Mouse (Mus musculus) liver, postnatal 0 days (tissue): ENCODE measurements around the gene Tctn3. TPM values are rescaled to one million over a fixed set of nuclear protein-coding genes. Genes with fewer than 3 reads are reported as not detected.
A peak's percentile ranks its signal among the peaks of the same experiment; 100 is the strongest.

Source experiments
- ATAC-seq: fragments of 200-750 bp; cut with Nextera tagmentation; 2 replicates; pipeline ENCODE4 v1.8.0; 2017; ENCODE audit warnings: mild to moderate bottlenecking, moderate library complexity
- DNase-seq: peaks from one replicate; pipeline ENCODE4 v3.0.0-alpha.2; 2016
- H3K27ac ChIP-seq: fragments of 300-500 bp; sonication (generic); 2 replicates; pipeline ENCODE4 v1.5.1; 2014; ENCODE audit warnings: antibody characterized with exemption, moderate library complexity, mild to moderate bottlenecking, low read depth
- H3K27me3 ChIP-seq: fragments of 300-500 bp; sonication (generic); 2 replicates; pipeline ENCODE4 v1.6.1; 2014; ENCODE audit warnings: low read length, control low read depth, mixed read lengths; ENCODE audit not compliant: insufficient read depth
- H3K36me3 ChIP-seq: fragments of 300-500 bp; sonication (generic); replicated peaks from 2 replicates; pipeline ENCODE4 v1.6.1; 2014; ENCODE audit warnings: mild to moderate bottlenecking, control low read depth, low read length, moderate library complexity, mixed read lengths; ENCODE audit not compliant: insufficient read depth
- H3K4me1 ChIP-seq: fragments of 300-500 bp; sonication (generic); 2 replicates; pipeline ENCODE4 v1.6.1; 2014; ENCODE audit warnings: antibody characterized with exemption, mild to moderate bottlenecking, control low read depth; ENCODE audit not compliant: insufficient read depth
- H3K4me2 ChIP-seq: fragments of 300-500 bp; sonication (generic); 2 replicates; pipeline ENCODE4 v1.6.1; 2014; ENCODE audit warnings: low read depth, mild to moderate bottlenecking, low read length, moderate library complexity, mixed read lengths
- H3K4me3 ChIP-seq: fragments of 300-500 bp; sonication (generic); 2 replicates; pipeline ENCODE4 v1.5.1; 2014; ENCODE audit warnings: low read depth, low read length
- H3K9ac ChIP-seq: fragments of 300-500 bp; sonication (generic); replicated peaks from 2 replicates; pipeline ENCODE4 v1.6.1; 2014; ENCODE audit warnings: mild to moderate bottlenecking, moderate library complexity
- H3K9me3 ChIP-seq: fragments of 300-500 bp; sonication (generic); 2 replicates; pipeline ENCODE4 v1.6.1; 2016; ENCODE audit warnings: mild to moderate bottlenecking, control low read depth, low read length, mixed read lengths
- CTCF ChIP-seq: sonication (generic); IDR thresholded peaks from 2 replicates; pipeline ENCODE4 v1.5.1; 2016; ENCODE audit warnings: antibody characterized with exemption, low read depth
- EP300 ChIP-seq: IDR thresholded peaks from 2 replicates; pipeline ENCODE4 v1.6.1; 2016; ENCODE audit warnings: antibody characterized with exemption, low read depth, mild to moderate bottlenecking
- WGBS: fragments of 180-500 bp; shearing (Covaris S2); extraction: QIAGEN DNeasy Blood & Tissue Kit; methylation state at CpG from one replicate; pipeline ENCODE4 v1.1.7; 2014; ENCODE audit not compliant: insufficient replicate concordance; 5-methylcytosine and 5-hydroxymethylcytosine counted together
- polyA plus RNA-seq: library from polyadenylated mRNA; unstranded; fragments of >200 nt; fragmentation: Nextera tagmentation; extraction: Ambion mirVana; gene quantifications from 2 replicates; pipeline ENCODE4 v1.2.1, GENCODE M21; 2015

Gene Tctn3
- polyA plus RNA-seq, 1 experiment from 2014 or later = 1.8 TPM

- Histone ChIP-seq H3K36me3 (peaks cover 36% of the 10 kb centered on the region), H3K9ac (no peak overlapping the region), H3K4me2 (no peak overlapping the region), H3K9me3 (no peaks in the 10 kb centered on the region), H3K4me1 (peaks cover 8% of the 10 kb centered on the region; the same call in 1 of the 2 replicates), H3K27me3 (no peaks in the 10 kb centered on the region), H3K4me3 (no peak overlapping the region), H3K27ac (no peak overlapping the region)
- 94% methylated on average over 7 of the region's 7 CpGs for WGBS
- DNase-seq (no peak), ATAC-seq (no peak)
- TF ChIP-seq CTCF (no peak), EP300 (no peak)
Measured at GRCm38 (mm10) chr19:40556029-40556428, 56.0 kb downstream of the Tctn3 start.

DNA sequence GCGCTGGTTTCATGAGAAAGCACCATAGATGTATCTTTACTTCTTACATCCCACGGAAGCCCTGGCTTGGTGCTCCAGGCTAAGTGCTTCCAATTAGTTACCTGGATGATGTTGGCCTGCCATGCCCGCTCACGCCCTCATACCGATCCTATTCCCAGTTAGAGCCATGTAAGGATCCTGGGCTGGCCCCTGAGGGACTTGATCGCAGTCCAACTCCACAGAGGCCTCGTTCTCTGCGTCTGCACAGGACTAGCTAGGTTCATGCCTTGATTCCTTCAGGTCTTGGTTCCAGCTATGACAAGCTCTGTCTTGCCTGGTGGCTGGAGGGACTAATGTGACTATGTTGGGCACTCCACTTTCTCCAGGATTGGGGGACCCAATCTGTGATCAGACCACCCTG is 56.9 kb downstream of the Tctn3 start:
- H3K36me3 ChIP-seq = peaks cover 43% of the 10 kb centered on the region

GRCm38 (mm10) chr19:40554343-40554742 is 57.7 kb downstream of the Tctn3 start:
- no peak overlapping the region for H3K27ac ChIP-seq
- DNase-seq = no peak
- 83% methylated on average over 11 of the region's 11 CpGs for WGBS
- H3K4me2 ChIP-seq = no peak overlapping the region
- TF ChIP-seq EP300 = no peak
- no peak for TF ChIP-seq CTCF
- H3K9ac ChIP-seq = no peak overlapping the region
- peaks cover 8% of the 10 kb centered on the region; the same call in 1 of the 2 replicates for H3K4me1 ChIP-seq
- H3K4me3 ChIP-seq = no peak overlapping the region
- peaks cover 43% of the 10 kb centered on the region for H3K36me3 ChIP-seq
- H3K27me3 ChIP-seq = no peaks in the 10 kb centered on the region
- H3K9me3 ChIP-seq = no peaks in the 10 kb centered on the region
- ATAC-seq = no peak

More for the DNA sequence above, 56.9 kb downstream of the Tctn3 start:
- no peaks in the 10 kb centered on the region for H3K27me3 ChIP-seq
- H3K4me1 ChIP-seq = peaks cover 8% of the 10 kb centered on the region; the same call in 1 of the 2 replicates
- ATAC-seq = no peak
- DNase-seq = no peak
- H3K4me3 ChIP-seq = no peak overlapping the region
- 86% methylated on average over 8 of the region's 8 CpGs for WGBS
- no peaks in the 10 kb centered on the region for H3K9me3 ChIP-seq
- no peak for TF ChIP-seq EP300
- TF ChIP-seq CTCF = no peak
- no peak overlapping the region for H3K9ac ChIP-seq
- H3K4me2 ChIP-seq = no peak overlapping the region
- H3K27ac ChIP-seq = no peak overlapping the region

DNA sequence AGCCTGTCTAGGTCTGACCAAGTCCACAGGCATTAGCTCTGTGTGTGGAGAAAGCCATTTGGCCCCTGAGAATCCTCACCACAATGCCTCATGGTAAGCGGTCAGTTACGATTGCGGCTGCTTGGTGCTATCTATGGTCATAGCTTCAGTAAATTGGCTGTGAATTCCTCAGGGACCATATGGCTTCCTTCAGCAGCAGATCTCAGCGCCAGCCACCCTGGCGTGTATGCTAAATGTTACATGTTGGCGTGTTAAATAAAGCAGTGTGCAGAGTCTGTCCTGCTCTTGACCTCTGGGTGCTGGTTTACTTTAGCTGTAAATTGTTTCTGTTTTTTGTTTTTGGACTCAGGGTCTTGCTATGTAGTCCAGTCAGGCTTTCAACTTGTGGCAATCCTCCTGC is 58.2 kb downstream of the Tctn3 start:
- Histone ChIP-seq H3K4me3 (no peak overlapping the region), H3K27ac (peak overlapping the region; percentile 62), H3K9me3 (no peaks in the 10 kb centered on the region), H3K36me3 (peaks cover 43% of the 10 kb centered on the region), H3K4me2 (no peak overlapping the region), H3K9ac (no peak overlapping the region), H3K27me3 (no peaks in the 10 kb centered on the region), H3K4me1 (peaks cover 8% of the 10 kb centered on the region; the same call in 1 of the 2 replicates)
- ATAC-seq = no peak
- WGBS = 81% methylated on average over 6 of the region's 6 CpGs
- TF ChIP-seq EP300 (no peak), CTCF (no peak)
- DNase-seq = no peak

GRCm38 (mm10) chr19:40553014-40553789 is 58.8 kb downstream of the Tctn3 start:
- ATAC-seq = peak; percentile 98
- no peak overlapping the region for H3K4me3 ChIP-seq
- 0 out of 2 replicates have a peak overlapping the region, but pooled peaks have one; percentile 11 for H3K4me2 ChIP-seq
- peak overlapping the region; percentile 62 for H3K27ac ChIP-seq
- DNase-seq = peak; percentile 52
- H3K36me3 ChIP-seq = peaks cover 43% of the 10 kb centered on the region
- H3K9ac ChIP-seq = no peak overlapping the region
- H3K27me3 ChIP-seq = no peaks in the 10 kb centered on the region
- WGBS = 75% methylated on average over 14 of the region's 14 CpGs
- TF ChIP-seq EP300 (peak; percentile 98), CTCF (no peak)
- no peaks in the 10 kb centered on the region for H3K9me3 ChIP-seq
- H3K4me1 ChIP-seq = peaks cover 8% of the 10 kb centered on the region; the same call in 1 of the 2 replicates

- DNase-seq (no peak), ATAC-seq (no peak)
- Histone ChIP-seq H3K27ac (no peak overlapping the region), H3K4me3 (no peak overlapping the region), H3K36me3 (peaks cover 24% of the 10 kb centered on the region; the same call in 1 of the 2 replicates), H3K9me3 (no peaks in the 10 kb centered on the region), H3K27me3 (no peaks in the 10 kb centered on the region), H3K4me2 (no peak overlapping the region), H3K9ac (no peak overlapping the region), H3K4me1 (peaks cover 8% of the 10 kb centered on the region; the same call in 1 of the 2 replicates)
- no peak for TF ChIP-seq EP300
- TF ChIP-seq CTCF = no peak
- 70% methylated on average over 6 of the region's 6 CpGs for WGBS
Measured at GRCm38 (mm10) chr19:40549516-40550135, 62.4 kb downstream of the Tctn3 start.
